Mouse (Mus musculus) megakaryocyte, embryonic 14.5 days (primary cell): Measurements from ENCODE around the gene 2210011C24Rik.

Experiments
- FLI1 ChIP-seq: IDR thresholded peaks from 2 replicates; pipeline ENCODE4 v1.6.1; 2012; ENCODE audit warnings: low read length, inconsistent platforms, mixed read lengths
- GATA1 ChIP-seq: IDR thresholded peaks from 3 replicates; pipeline ENCODE4 v1.6.1; 2012; ENCODE audit warnings: mixed read lengths, low read length, inconsistent platforms, borderline replicate concordance

DNA sequence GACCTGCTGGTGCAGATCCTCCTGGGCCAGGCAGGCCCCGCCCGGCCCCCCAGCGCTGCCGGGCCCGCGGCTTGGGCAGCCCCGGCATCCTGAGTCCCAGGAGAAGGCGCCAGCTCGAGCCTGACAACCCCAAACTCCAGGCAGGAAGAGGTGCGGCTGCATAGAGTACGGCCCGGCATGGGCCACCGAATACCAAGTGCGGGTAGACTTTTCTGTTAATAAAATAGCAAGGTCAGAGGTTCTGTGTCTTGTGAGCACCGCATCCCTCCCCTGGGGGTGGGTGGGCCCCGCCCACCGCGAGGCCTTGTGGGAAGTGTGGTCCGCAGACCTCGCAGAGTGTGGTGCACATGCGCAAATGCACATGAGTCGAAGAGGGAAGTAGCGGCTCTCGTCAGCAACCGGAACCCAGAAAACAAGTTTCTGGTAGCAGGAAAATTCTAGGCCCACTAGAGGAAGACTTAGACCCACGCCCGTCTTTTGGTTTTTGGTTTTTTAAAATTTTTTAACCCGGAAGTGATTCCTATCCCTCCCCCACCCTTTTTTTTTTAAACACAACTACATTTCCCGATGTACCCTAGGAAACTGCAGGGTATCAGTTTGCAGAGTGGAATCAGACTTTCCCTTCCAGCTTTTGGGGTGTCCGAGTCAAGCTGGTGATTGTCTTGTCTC lies 7.3 kb downstream of the 2210011C24Rik start:
- TF ChIP-seq GATA1: no peak
- TF ChIP-seq FLI1: no peak
